12 mouse cellular contexts compared by ENCODE assay signal in the genomic region with DNA sequence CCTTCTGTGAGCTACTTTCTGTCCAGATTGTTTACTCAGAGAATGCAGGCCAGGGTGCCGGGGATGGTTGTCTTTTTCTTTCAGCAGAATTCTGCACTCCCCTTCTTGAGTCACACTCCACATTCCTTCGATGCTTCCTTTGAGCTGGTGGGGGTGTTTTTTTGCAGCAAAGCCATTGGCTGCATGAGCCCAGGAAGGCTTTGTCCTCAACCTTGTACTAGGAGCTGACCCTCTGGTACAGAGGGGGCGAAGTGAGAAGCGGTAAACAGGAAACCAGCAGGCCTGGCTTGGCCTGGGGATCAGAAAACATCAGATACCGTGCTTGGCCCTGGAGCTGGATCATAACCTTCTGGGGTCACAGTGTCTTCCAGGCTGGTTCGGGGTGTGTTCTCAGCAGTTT.
DNase-seq lines count a peak whose midpoint lies in the region; ATAC-seq and TF ChIP-seq lines count a peak whose summit lies in the region.
"Had no signal": no experiment of that assay in that cellular context is flagged by ENCODE, and none has a peak within 500 bp of the region (broad histone marks: within the 10 kb centered on the region; RNA-seq: fewer than 3 reads in every experiment).

No protein-coding gene starts in this region.

- no peak overlapping the region for H3K4me2 ChIP-seq in lung, embryonic 14.5 days
- no peak overlapping the region for H3K4me2 ChIP-seq in hindbrain, embryonic 14.5 days (replicated peaks)
- H3K4me2 ChIP-seq: heart, embryonic 15.5 days had no signal

- no peaks in the 10 kb centered on the region for H3K27me3 ChIP-seq in lung, embryonic 14.5 days (ENCODE audit: insufficient read depth, low read length)
- no peaks in the 10 kb centered on the region for H3K27me3 ChIP-seq in hindbrain, embryonic 14.5 days (ENCODE audit: control insufficient read depth, insufficient read depth, low read length)
- H3K27me3 ChIP-seq: Patski had no signal

- H3K9ac ChIP-seq in lung, embryonic 14.5 days, result no peak overlapping the region
- no peak overlapping the region for H3K9ac ChIP-seq in hindbrain, embryonic 14.5 days
- H3K9ac ChIP-seq: heart, embryonic 15.5 days had no signal

- no peak overlapping the region for H3K4me3 ChIP-seq in lung, embryonic 14.5 days (ENCODE audit: low read depth, low read length)
- H3K4me3 ChIP-seq in hindbrain, embryonic 14.5 days (replicated peaks; ENCODE audit: low read length), result no peak overlapping the region
- H3K4me3 ChIP-seq: erythroblast, embryonic 14.5 days; heart, embryonic 15.5 days had no signal

- peak; percentile 59 for ATAC-seq in lung, embryonic 14.5 days (ENCODE audit: insufficient read depth)
- no peak for ATAC-seq in hindbrain, embryonic 14.5 days (ENCODE audit: low FRiP score)
- ATAC-seq: Patski had no signal

- no peaks in the 10 kb centered on the region for H3K9me3 ChIP-seq in lung, embryonic 14.5 days (ENCODE audit: low read depth, low read length)
- H3K9me3 ChIP-seq in hindbrain, embryonic 14.5 days (ENCODE audit: control insufficient read depth, low read length), result no peaks in the 10 kb centered on the region
- H3K9me3 ChIP-seq: heart, embryonic 15.5 days had no signal

- DNase-seq in embryo, embryonic 10 days (ENCODE audit: low spot score), result peak; percentile 52
- DNase-seq in embryo, embryonic 11 days, result no peak
- DNase-seq in ovary, postnatal 36 days (ENCODE audit: low spot score), result peak; percentile 49
- DNase-seq in ovary, postnatal 14 days (ENCODE audit: low spot score), result no peak
- peak; percentile 84 for DNase-seq in lung, embryonic 14.5 days
- no peak for DNase-seq in cerebellum, adult 11-12 months
- no peak for DNase-seq in hindbrain, embryonic 14.5 days (ENCODE audit: low spot score)
- DNase-seq in spleen, postnatal 4 days (ENCODE audit: low spot score in 2 of 2), result no peak
- DNase-seq: cerebellum, adult 18-20 months had no signal

- WGBS in lung, embryonic 14.5 days, result 11% methylated on average over 6 of the region's 6 CpGs
- WGBS in hindbrain, embryonic 14.5 days, result 68% methylated on average over 6 of the region's 6 CpGs

- no peaks in the 10 kb centered on the region for H3K36me3 ChIP-seq in lung, embryonic 14.5 days (ENCODE audit: insufficient read depth)
- H3K36me3 ChIP-seq in hindbrain, embryonic 14.5 days (replicated peaks; ENCODE audit: control insufficient read depth, insufficient read depth), result no peaks in the 10 kb centered on the region
- H3K36me3 ChIP-seq: heart, embryonic 15.5 days had no signal

- peak overlapping the region; percentile 62 for H3K27ac ChIP-seq in lung, embryonic 14.5 days (ENCODE audit: low read depth)
- H3K27ac ChIP-seq in hindbrain, embryonic 14.5 days, result no peak overlapping the region
- H3K27ac ChIP-seq: heart, embryonic 15.5 days had no signal

- peaks cover 17% of the 10 kb centered on the region for H3K4me1 ChIP-seq in lung, embryonic 14.5 days (ENCODE audit: insufficient read depth)
- no peaks in the 10 kb centered on the region for H3K4me1 ChIP-seq in hindbrain, embryonic 14.5 days (replicated peaks; ENCODE audit: control insufficient read depth, insufficient read depth, low read length)

- no peak for TF ChIP-seq CTCF in lung, embryonic 14.5 days (IDR thresholded peaks at IDR 0.05; ENCODE audit: low read depth)

Comparison
In these comparisons a context has a peak if more than half of its experiments do, and no peak if none do; other contexts are left out.
1. DNase-seq: peak in embryo, embryonic 10 days (single experiment), ovary, postnatal 36 days (single experiment) and lung, embryonic 14.5 days (single experiment); none in embryo, embryonic 11 days (single experiment), ovary, postnatal 14 days (single experiment), cerebellum, adult 11-12 months (single experiment), hindbrain, embryonic 14.5 days (single experiment) and spleen, postnatal 4 days (0 of 2).